Mouse (Mus musculus) adrenal gland, postnatal 25 days (tissue): ENCODE data around the gene Tspan12. TPM values are rescaled to one million over a fixed set of nuclear protein-coding genes. Genes with fewer than 3 reads are reported as not detected.
A peak's percentile ranks its signal among the peaks of the same experiment; 100 is the strongest.
"Not testable (repeated sequence)": the region's sequence is repeated elsewhere in the genome, so short reads cannot be mapped to it uniquely, and the experiment has no call there.

Experiments
- DNase-seq: peaks from one replicate; pipeline ENCODE4 v3.0.0; 2021; ENCODE audit warnings: mixed read lengths
- long read RNA-seq: library from polyadenylated mRNA; stranded (forward); transcript quantifications from one replicate; pipeline ENCODE4 v2.0.0, GENCODE M21; 2021
- total RNA-seq: library from RNA; stranded (reverse); gene quantifications from 2 replicates; pipeline ENCODE4 v1.2.3, GENCODE M21; 2021

The Tspan12 gene
- 150 and 159 TPM in 2 replicates for total RNA-seq
- long read RNA-seq, transcript Tspan12-201 (9 exons, 2,490 nt), result major isoform, 14 of 225 reads
- long read RNA-seq, partial matches to known transcripts, result 171 of 225 reads
- long read RNA-seq, other reads (novel, unspliced or antisense), result 39 of 225 reads

GRCm38 (mm10) chr6:21852344-21852785 lies at the start of gene Tspan12:
TSS of gene Tspan12 (minus strand) at chr6:21852515.
- DNase-seq, result no peak

- peak; percentile 41 for DNase-seq
Measured at GRCm38 (mm10) chr6:21894451-21894850, 42.1 kb upstream of the Tspan12 start.

- no peak for DNase-seq
Measured at GRCm38 (mm10) chr6:21889101-21889500, 36.8 kb upstream of the Tspan12 start.

DNA sequence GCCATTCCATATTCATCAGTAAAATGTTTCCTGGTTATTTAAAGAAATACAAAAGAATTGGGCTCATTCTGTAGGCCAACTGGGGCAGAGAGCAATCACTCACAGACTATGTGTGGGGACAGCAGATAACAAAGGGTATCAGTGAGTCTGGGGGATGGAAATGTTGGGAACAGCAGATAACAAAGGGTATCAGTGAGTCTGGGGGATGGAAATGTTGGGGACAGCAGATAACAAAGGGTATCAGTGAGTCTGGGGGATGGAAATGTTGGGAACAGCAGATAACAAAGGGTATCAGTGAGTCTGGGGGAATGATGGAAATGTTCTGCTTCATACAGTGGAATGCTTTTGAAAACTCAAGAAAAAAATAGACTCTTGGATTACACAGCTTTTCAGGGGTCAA lies 35.7 kb upstream of the Tspan12 start:
- not testable (repeated sequence) for DNase-seq

- no peak for DNase-seq
Measured at GRCm38 (mm10) chr6:21879496-21879895, 27.2 kb upstream of the Tspan12 start.

GRCm38 (mm10) chr6:21867310-21867709 lies 15.0 kb upstream of the Tspan12 start:
- DNase-seq, result no peak

DNA sequence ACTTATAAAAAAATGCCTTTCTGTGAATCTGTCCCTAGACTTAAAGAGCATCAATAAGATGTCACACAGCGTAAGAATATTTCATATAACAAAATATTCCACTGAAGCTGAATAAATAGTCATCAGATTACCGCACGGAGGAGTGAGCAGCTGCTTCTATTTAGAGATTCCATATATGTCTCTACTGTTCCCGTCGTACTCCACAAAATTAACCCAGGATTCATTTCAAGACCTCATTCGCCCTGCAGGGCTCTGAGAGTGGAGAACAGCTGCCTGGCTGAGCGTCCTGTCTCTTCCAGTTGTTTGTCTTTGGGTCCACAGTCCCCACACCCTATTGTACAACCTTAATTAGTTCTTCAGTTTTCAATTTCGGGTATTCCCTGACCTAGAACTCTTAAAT lies 11.9 kb upstream of the Tspan12 start:
- no peak for DNase-seq

GRCm38 (mm10) chr6:21863561-21863960 lies 11.2 kb upstream of the Tspan12 start:
- no peak for DNase-seq

DNA sequence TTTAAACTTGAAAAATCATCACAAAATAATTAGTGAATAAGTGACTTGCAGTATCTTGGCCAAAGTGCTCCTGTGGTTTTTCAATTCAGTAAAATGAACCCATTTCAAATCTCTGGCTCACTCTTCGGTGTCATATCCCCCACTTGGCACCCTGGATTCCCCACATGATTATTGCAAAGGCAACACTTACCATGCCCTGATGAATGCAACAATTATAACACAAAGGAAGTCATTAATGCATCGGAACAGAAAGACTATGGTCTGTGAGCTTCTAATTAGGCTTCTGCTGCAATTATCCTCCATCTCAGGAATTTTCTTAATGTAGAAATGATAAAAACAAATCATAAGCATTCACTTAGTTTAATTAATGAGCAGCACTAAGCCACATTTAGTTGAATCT lies 9.0 kb upstream of the Tspan12 start:
- no peak for DNase-seq

GRCm38 (mm10) chr6:21857843-21858242 lies 5.5 kb upstream of the Tspan12 start:
- no peak for DNase-seq

DNA sequence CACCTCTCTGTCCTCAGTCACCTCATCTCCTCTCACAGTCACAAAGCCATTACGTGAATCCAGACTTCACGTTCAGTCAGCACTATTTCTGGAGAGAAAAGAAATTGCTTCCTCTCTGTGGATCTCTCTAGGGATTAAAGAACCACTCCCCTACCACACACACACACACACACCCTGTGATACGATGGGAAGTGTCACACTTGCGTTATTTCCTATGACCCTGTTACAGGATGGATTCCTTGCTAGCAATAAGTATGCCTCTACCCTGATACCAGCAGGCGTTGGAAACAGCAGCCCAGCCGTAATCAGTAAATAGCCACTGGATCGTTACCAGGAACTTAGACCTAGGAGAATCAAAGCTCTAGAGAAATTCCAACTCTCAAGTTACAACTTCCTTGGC lies 3.6 kb upstream of the Tspan12 start:
- no peak for DNase-seq

DNA sequence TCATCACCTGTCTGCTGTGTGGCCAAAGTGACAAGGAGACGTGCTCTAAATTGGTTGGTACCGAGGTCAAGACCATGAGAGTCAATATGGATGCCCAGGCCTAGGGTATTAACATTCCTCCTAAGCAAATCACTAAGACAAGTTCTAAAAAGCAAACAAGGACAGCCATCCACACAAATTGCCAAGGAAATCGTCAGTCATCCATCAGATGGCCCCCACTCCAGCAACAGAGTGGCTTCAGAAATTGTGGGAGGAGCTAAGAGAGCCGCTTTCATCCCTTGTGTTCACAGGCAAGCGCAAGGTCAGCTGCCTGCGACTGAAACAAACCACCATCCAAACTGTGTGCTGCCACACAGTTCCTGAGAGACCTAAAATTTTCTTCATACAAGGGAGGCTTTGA lies 1.0 kb upstream of the Tspan12 start:
- DNase-seq, result no peak

GRCm38 (mm10) chr6:21851596-21852343 lies 545 bp downstream of the Tspan12 start:
- peak; percentile 88 for DNase-seq

- no peak for DNase-seq
Measured at GRCm38 (mm10) chr6:21851346-21851595, 1.0 kb downstream of the Tspan12 start.

DNA sequence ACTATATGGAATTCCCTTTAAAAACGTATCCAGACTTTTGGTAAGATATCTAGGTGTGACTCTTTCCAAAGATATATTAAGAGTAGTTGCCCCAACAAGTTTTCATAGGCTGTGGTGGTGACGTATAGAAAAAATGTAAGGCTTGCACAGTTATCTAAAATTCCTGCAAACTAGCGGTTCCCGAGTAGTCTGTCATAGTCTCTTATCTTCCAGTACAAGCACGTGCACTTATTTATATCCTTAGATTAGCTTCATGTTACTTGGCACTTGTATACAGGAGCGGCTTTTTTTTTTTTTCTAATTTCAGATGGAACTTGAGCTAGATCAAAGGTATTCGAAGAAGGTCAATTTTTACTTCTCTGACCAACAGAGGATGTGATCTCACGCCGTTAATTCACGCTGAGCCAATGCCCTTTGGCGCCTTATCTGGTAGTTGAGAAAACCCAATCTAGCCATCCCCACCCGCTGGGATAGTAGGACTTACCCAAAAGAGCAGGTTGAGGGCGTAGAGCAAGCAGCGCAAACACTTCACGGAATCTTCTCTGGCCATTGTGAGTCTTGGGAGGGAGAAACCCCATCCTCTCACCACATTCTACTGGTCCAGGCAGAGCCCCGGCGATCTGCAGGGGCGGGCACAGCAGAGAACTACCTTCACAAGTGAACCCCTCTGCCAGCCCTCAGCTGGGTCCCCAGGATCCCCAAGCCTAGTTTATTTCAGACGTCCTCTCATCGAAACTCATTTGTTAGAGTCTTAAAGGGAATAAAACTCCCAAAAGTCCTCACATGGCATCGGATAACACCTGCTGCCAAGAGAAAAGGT lies 1.6 kb downstream of the Tspan12 start:
- DNase-seq, result peak; percentile 24

- no peak for DNase-seq
Measured at GRCm38 (mm10) chr6:21848808-21849207, 3.5 kb downstream of the Tspan12 start.

- DNase-seq, result peak; percentile 19
Measured at GRCm38 (mm10) chr6:21839976-21840775, 12.1 kb downstream of the Tspan12 start.

- DNase-seq, result no peak
Measured at GRCm38 (mm10) chr6:21839244-21839814, 13.0 kb downstream of the Tspan12 start.

GRCm38 (mm10) chr6:21833531-21833930 lies 18.8 kb downstream of the Tspan12 start:
- DNase-seq, result no peak

- no peak for DNase-seq
Measured at GRCm38 (mm10) chr6:21831871-21832270, 20.4 kb downstream of the Tspan12 start.

DNA sequence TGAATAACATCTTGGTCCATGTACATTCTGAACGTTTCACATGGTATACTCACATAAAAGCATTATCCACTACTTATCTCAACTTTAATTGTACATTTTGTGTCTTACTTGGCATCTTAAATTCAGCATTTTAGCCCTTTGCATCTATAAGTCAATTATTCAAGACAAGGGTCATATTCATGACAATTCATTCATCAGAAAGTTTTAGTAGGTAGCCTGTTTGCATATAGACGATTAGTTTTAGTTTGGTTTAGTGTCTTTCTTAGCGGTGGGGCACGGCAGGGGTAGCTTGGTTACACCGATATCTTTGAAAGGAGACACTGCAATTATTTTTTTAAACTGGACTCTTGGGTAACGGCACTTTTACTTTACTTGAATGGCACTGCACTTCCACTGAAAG lies 21.4 kb downstream of the Tspan12 start:
- DNase-seq, result no peak

- DNase-seq, result no peak
Measured at GRCm38 (mm10) chr6:21829930-21830329, 22.4 kb downstream of the Tspan12 start.
